Mouse (Mus musculus) CH12.LX (cell line): ENCODE measurements around the gene Mbd6. TPM values are rescaled to one million over a fixed set of nuclear protein-coding genes. Genes with fewer than 3 reads are reported as not detected.

Experiments used
- DNase-seq: peaks from one replicate; pipeline ENCODE4 v3.0.0-alpha.2; 2013; ENCODE audit errors: extremely low read depth
- H3K27ac ChIP-seq: 2 replicates; pipeline ENCODE4 v1.5.1; 2012; ENCODE audit warnings: low read depth, mild to moderate bottlenecking, control low read depth, moderate library complexity; ENCODE audit not compliant: insufficient read depth
- H3K27me3 ChIP-seq: replicated peaks from 2 replicates; pipeline ENCODE3; 2012; ENCODE audit warnings: inconsistent platforms
- H3K36me3 ChIP-seq, 2 experiments: replicated peaks in 1 of 2; 2 replicates each; pipeline versions ENCODE3 to v1.6.1; 2012; ENCODE audit warnings: inconsistent platforms in 1 of 2, low read length in 1 of 2, mild to moderate bottlenecking in 1 of 2, mixed read lengths in 1 of 2, moderate library complexity in 1 of 2; ENCODE audit not compliant: control insufficient read depth in 1 of 2, insufficient read depth in 1 of 2
- H3K4me1 ChIP-seq, 2 experiments: 2 replicates each; pipeline ENCODE4 v1.6.1; 2012; ENCODE audit warnings: inconsistent platforms in 1 of 2, moderate library complexity in 1 of 2; ENCODE audit not compliant: insufficient read depth in 2 of 2, control insufficient read depth in 1 of 2
- H3K4me2 ChIP-seq: 2 replicates; pipeline ENCODE4 v1.6.1; 2012; ENCODE audit warnings: low read depth, mild to moderate bottlenecking, control low read depth; ENCODE audit not compliant: poor library complexity, insufficient read depth, severe bottlenecking
- H3K4me3 ChIP-seq, 3 experiments: fragments of 150-350 bp in 1 of 3; sonication (generic) in 1 of 3; replicated peaks in 1 of 3; 2 replicates each; pipeline versions ENCODE3 to v1.5.1; 2011 to 2012; ENCODE audit warnings: low read depth in 2 of 3, low read length in 2 of 3, mild to moderate bottlenecking in 2 of 3, moderate library complexity in 2 of 3, control low read depth in 1 of 3, improper control_type of control experiment in 1 of 3, inconsistent platforms in 1 of 3, mixed read lengths in 1 of 3; ENCODE audit not compliant: poor library complexity in 1 of 3
- H3K79me2 ChIP-seq: replicated peaks from 2 replicates; pipeline ENCODE4 v1.6.1; 2012; ENCODE audit warnings: mild to moderate bottlenecking, moderate library complexity; ENCODE audit not compliant: control insufficient read depth, poor library complexity, insufficient read depth, severe bottlenecking; ENCODE audit errors: extremely low read depth
- H3K9ac ChIP-seq: 2 replicates; pipeline ENCODE4 v1.6.1; 2012; ENCODE audit warnings: low read depth, mild to moderate bottlenecking, control low read depth, moderate library complexity; ENCODE audit not compliant: insufficient read depth
- H3K9me3 ChIP-seq: replicated peaks from 2 replicates; pipeline ENCODE3; 2012; ENCODE audit warnings: low read length, inconsistent platforms, mixed read lengths
- BHLHE40 ChIP-seq: IDR thresholded peaks from 2 replicates; pipeline ENCODE4 v1.6.1; 2011; ENCODE audit warnings: mild to moderate bottlenecking, low read depth, low read length, improper control_type of control experiment
- E2F4 ChIP-seq: IDR thresholded peaks from 2 replicates; pipeline ENCODE4 v1.6.1; 2011; ENCODE audit warnings: low read depth, low read length, improper control_type of control experiment; ENCODE audit not compliant: insufficient replicate concordance
- HCFC1 ChIP-seq: IDR thresholded peaks from 2 replicates; pipeline ENCODE4 v1.6.1; 2012; ENCODE audit warnings: low read depth, mild to moderate bottlenecking, inconsistent platforms, low read length, improper control_type of control experiment
- MAFK ChIP-seq: IDR thresholded peaks from 2 replicates; pipeline ENCODE4 v1.6.1; 2011; ENCODE audit warnings: low read length, improper control_type of control experiment; ENCODE audit not compliant: insufficient replicate concordance
- MAZ ChIP-seq: IDR thresholded peaks from 2 replicates; pipeline ENCODE4 v1.6.1; 2012; ENCODE audit warnings: low read depth, mild to moderate bottlenecking, inconsistent platforms, low read length, improper control_type of control experiment, moderate library complexity
- MXI1 ChIP-seq: IDR thresholded peaks from 2 replicates; pipeline ENCODE4 v1.6.1; 2011; ENCODE audit warnings: mild to moderate bottlenecking, low read depth, low read length, improper control_type of control experiment
- MYC ChIP-seq: IDR thresholded peaks from 2 replicates; pipeline ENCODE4 v1.6.1; 2011; ENCODE audit warnings: low read depth, mild to moderate bottlenecking, improper control_type of control experiment, low read length
- NELFE ChIP-seq: IDR thresholded peaks from 2 replicates; pipeline ENCODE4 v1.6.1; 2011; ENCODE audit warnings: low read depth, low read length, improper control_type of control experiment
- PAX5 ChIP-seq: IDR thresholded peaks from 2 replicates; pipeline ENCODE4 v1.6.1; 2012; ENCODE audit warnings: low read length, inconsistent platforms, mixed read lengths
- POLR2A ChIP-seq: IDR thresholded peaks from 2 replicates; pipeline ENCODE4 v1.6.1; 2011; ENCODE audit warnings: low read depth, mild to moderate bottlenecking, improper control_type of control experiment, low read length
- POLR2AphosphoS2 ChIP-seq: IDR thresholded peaks from 2 replicates; pipeline ENCODE4 v1.6.1; 2011; ENCODE audit warnings: low read depth, low read length, improper control_type of control experiment
- RAD21 ChIP-seq: IDR thresholded peaks from 2 replicates; pipeline ENCODE4 v1.6.1; 2011; ENCODE audit warnings: low read depth, mild to moderate bottlenecking, low read length, improper control_type of control experiment, moderate library complexity
- RCOR1 ChIP-seq: conservative IDR thresholded peaks from 2 replicates; pipeline ENCODE4 v1.6.1; 2012; ENCODE audit warnings: low read depth, mild to moderate bottlenecking, inconsistent platforms, low read length, improper control_type of control experiment
- SMC3 ChIP-seq: IDR thresholded peaks from 2 replicates; pipeline ENCODE4 v1.6.1; 2011; ENCODE audit warnings: low read depth, low read length, improper control_type of control experiment
- TBP ChIP-seq: conservative IDR thresholded peaks from 2 replicates; pipeline ENCODE4 v1.6.1; 2011; ENCODE audit warnings: low read depth, low read length, improper control_type of control experiment
- ZMIZ1 ChIP-seq: IDR thresholded peaks from 2 replicates; pipeline ENCODE4 v1.6.1; 2012; ENCODE audit warnings: low read depth, mild to moderate bottlenecking, inconsistent platforms, low read length, improper control_type of control experiment
- dilution Hi-C: fragments of 300-500 bp; cut with MboI; formaldehyde crosslinking; loops from 2 replicates; pipeline ENCODE4 v1.14.3; 2020; ENCODE audit warnings: low sequenced_read_pairs; ENCODE audit not compliant: extremely low pct_unique_long_range_greater_than_20kb, extremely low pct_ligation_motif_present
- in situ Hi-C: fragments of 300-500 bp; cut with MboI; formaldehyde crosslinking; loops from 3 replicates; pipeline ENCODE4 v1.14.3; 2019; ENCODE audit warnings: low sequenced_read_pairs, low pct_ligation_motif_present, low pct_unique_long_range_greater_than_20kb, mixed read lengths
- polyA plus RNA-seq: library from polyadenylated mRNA; unstranded; fragments of >175 nt; gene quantifications from 2 replicates; pipeline ENCODE4 v1.2.1, GENCODE M21; 2012; ENCODE audit warnings: low read depth; ENCODE audit not compliant: insufficient read length
- total RNA-seq, 2 experiments: library from RNA; depleted of rRNA; stranded (reverse); fragments of 300-350 nt in 1 of 2; fragments of >200 nt in 1 of 2; gene quantifications; 2 replicates each; pipeline ENCODE4 v1.2.3; 2012 to 2014

Mbd6 gene
- total and polyA plus RNA-seq, 3 experiments: 0.74 to 16.5 (median 2.7) TPM

GRCm38 (mm10) chr10:127297015-127297871 lies 8.4 kb upstream of the Mbd6 start:
- Histone ChIP-seq H3K36me3 (peaks cover 81 to 95% of the 10 kb centered on the region in 2 experiments), H3K79me2 (peaks cover 23% of the 10 kb centered on the region), H3K4me3 (no peak overlapping the region), H3K4me1 (peaks cover 4 to 30% of the 10 kb centered on the region in 2 experiments; a peak in 3 of 4 replicates), H3K4me2 (no peak overlapping the region), H3K9ac (no peak overlapping the region), H3K9me3 (no peaks in the 10 kb centered on the region), H3K27me3 (no peaks in the 10 kb centered on the region), H3K27ac (no peak overlapping the region)
- no peak for TF ChIP-seq MAFK
- no peak for TF ChIP-seq RCOR1
- TF ChIP-seq POLR2A: peak; percentile 35; the same call in 1 of the 2 replicates
- no peak for TF ChIP-seq NELFE
- TF ChIP-seq ZMIZ1: no peak
- TF ChIP-seq SMC3: no peak
- TF ChIP-seq BHLHE40: no peak
- no peak for TF ChIP-seq RAD21
- no peak for TF ChIP-seq MAZ
- 0 out of 2 replicates have a peak, but pooled peaks have one; percentile 13 for TF ChIP-seq POLR2AphosphoS2
- no peak for TF ChIP-seq HCFC1
- no peak for TF ChIP-seq MYC
- TF ChIP-seq MXI1: no peak
- no peak for TF ChIP-seq TBP
- no peak for TF ChIP-seq PAX5
- TF ChIP-seq E2F4: no peak
- in situ Hi-C loops (no loop called here), dilution Hi-C loops (no loop called here)
- no peak for DNase-seq

- H3K79me2 ChIP-seq: peaks cover 34% of the 10 kb centered on the region
- H3K4me3 ChIP-seq: no peak overlapping the region
- no peaks in the 10 kb centered on the region for H3K27me3 ChIP-seq
- H3K27ac ChIP-seq: no peak overlapping the region
- dilution Hi-C loops: no loop called here
- no peak for TF ChIP-seq RAD21
- TF ChIP-seq ZMIZ1: peak; percentile 42; the same call in 1 of the 2 replicates
- TF ChIP-seq, all 38 proteins: peak for 1
- no peak for DNase-seq
- in situ Hi-C loops: no loop called here
- Histone ChIP-seq H3K9me3 (no peaks in the 10 kb centered on the region), H3K9ac (no peak overlapping the region), H3K36me3 (peaks cover 79 to 93% of the 10 kb centered on the region in 2 experiments), H3K4me1 (peaks cover 4 to 32% of the 10 kb centered on the region in 2 experiments; a peak in 3 of 4 replicates), H3K4me2 (no peak overlapping the region)
These were observed 7.4 kb upstream of the Mbd6 start for GRCm38 (mm10) chr10:127295986-127296794.
